Mouse (Mus musculus) left cerebral cortex, adult 11 months (tissue): ENCODE data around the gene Cx3cl1.

ENCODE experiments used
- DNase-seq: peaks from one replicate; pipeline ENCODE4 v3.0.0; 2022; ENCODE audit warnings: low spot score

Gene Cx3cl1

GRCm38 (mm10) chr8:94771941-94772670, at the start of gene Cx3cl1:
Gene Cx3cl1 (plus strand): TSS chr8:94772009.
- DNase-seq: peak; percentile 83

GRCm38 (mm10) chr8:94725998-94726397, 45.8 kb upstream of the Cx3cl1 start:
- no peak for DNase-seq

- DNase-seq: no peak
Measured at GRCm38 (mm10) chr8:94729301-94729700, 42.5 kb upstream of the Cx3cl1 start.

DNA sequence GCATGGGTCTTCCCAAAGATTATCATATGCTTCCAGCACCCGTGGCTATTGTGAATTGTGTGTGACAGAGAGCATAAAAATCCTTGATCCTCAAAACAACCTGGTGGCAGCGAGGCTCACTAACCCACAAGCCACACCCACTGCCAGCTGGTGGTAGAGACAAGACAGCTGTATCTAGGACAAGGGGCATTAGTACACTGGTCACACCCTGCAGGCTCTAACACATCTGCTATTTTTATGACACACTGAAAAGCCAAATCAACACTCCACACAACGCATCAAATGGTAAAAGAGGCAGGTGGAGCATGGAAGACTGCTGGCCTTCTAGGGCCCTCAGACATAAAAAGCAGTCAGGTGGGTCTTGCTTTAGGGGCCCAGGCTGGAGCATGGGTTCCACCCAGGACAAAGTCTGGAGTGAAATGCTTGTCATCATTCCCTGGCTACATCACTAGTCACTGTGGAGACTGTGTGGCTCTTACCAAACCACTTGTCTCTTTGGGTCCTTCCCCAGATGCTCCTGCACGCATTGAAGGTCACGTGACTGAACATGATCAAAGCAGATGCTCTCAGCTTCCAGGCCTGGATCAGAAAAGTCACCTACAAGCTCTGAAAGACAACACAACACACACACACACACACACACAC, 37.9 kb upstream of the Cx3cl1 start:
- no peak for DNase-seq

GRCm38 (mm10) chr8:94734735-94735350, 37.0 kb upstream of the Cx3cl1 start:
- DNase-seq: no peak

DNA sequence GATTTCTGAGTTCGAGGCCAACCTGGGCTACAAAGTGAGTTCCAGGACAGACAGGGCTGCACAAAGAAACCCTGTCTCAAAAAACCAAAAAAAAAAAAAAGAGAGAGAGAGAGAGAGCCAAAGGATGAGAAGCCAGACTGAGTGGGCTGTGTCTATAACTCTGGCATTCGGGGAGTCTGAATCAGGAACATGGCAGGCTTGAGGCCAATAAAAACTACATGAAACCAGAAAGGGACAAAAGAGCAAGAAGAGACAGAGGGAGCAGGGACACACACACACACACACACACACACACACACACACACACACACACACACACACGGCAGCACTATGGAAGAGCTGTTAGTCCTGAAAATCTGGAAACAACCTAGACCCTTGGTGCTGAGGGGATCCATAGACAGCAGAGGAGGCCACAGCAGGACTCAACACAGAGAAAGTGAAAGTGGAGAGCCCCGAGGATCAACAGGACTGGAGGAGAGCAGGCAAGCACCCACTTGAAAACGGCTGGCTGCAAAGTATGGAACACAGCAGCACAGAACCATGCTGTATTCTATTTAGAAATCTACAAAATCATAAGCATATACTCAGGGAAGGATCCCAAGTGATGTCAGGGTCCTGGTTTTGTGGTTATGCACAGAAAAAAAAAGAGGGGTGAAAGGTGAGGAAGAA, 36.2 kb upstream of the Cx3cl1 start:
- DNase-seq: no peak

GRCm38 (mm10) chr8:94739829-94740228, 32.0 kb upstream of the Cx3cl1 start:
- DNase-seq: no peak

GRCm38 (mm10) chr8:94740591-94740990, 31.2 kb upstream of the Cx3cl1 start:
- DNase-seq: no peak

GRCm38 (mm10) chr8:94741726-94742125, 30.1 kb upstream of the Cx3cl1 start:
- no peak for DNase-seq

DNA sequence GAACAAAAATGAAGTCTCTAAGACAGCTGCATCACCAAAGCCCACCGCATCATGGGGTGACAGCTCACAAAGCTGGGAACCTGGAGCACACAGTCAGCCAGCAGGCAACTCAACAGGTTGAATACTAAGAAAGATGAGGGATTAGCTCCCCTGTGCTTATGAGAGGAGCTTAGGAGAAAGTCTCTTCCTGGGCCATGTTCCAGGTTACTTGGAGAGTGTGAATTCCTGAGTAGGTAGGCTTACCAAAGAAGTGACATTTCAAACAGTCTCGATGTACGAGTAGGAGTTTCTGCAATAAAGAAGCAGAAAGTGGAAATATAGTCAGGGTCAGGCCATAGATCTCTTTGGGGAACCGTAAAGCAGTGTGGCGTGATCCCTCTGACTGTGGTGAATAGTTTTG, 27.3 kb upstream of the Cx3cl1 start:
- no peak for DNase-seq

GRCm38 (mm10) chr8:94744972-94745371, 26.8 kb upstream of the Cx3cl1 start:
- DNase-seq: no peak

DNA sequence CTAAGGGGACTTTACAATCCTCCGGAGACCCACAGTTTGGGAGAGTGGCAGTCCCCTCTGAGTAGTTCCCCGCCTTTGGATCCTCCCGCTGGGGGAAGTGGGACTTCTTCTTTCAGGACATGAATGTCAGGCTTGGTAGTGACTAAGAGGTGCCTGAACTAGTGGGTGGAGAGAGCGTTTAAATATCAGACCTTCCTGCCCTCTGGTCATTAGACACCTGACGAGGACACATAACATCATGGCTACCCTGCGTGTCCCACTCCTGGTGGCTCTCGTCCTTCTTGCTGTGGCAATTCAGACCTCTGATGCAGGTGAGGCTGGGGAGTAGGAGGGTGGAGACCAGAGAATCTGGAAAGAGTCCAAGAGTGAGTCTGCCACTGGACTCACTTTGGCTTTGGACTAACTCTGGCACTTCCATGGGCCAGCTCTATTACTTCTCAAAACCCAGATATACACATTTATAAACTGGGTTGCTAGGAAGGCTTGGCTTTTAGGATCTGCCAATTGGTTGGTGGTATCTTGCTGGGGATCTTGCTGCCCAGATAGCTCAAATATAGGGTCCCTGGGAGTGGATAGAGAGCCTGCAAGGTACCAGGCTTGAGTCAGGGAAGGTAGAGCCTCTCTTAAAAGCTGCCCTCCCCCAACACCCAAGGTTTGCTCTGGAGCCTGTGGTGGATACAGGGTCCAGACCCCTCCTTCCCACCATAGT, 26.2 kb upstream of the Cx3cl1 start, which contains the start of gene Ccl22:
Gene Ccl22 (plus strand): TSS at position 115 of the 709 bp plus-strand sequence.
- DNase-seq: no peak

GRCm38 (mm10) chr8:94746832-94747231, 25.0 kb upstream of the Cx3cl1 start:
- DNase-seq: no peak

GRCm38 (mm10) chr8:94748363-94748762, 23.4 kb upstream of the Cx3cl1 start:
- no peak for DNase-seq

GRCm38 (mm10) chr8:94749942-94750341, 21.9 kb upstream of the Cx3cl1 start:
- no peak for DNase-seq

DNA sequence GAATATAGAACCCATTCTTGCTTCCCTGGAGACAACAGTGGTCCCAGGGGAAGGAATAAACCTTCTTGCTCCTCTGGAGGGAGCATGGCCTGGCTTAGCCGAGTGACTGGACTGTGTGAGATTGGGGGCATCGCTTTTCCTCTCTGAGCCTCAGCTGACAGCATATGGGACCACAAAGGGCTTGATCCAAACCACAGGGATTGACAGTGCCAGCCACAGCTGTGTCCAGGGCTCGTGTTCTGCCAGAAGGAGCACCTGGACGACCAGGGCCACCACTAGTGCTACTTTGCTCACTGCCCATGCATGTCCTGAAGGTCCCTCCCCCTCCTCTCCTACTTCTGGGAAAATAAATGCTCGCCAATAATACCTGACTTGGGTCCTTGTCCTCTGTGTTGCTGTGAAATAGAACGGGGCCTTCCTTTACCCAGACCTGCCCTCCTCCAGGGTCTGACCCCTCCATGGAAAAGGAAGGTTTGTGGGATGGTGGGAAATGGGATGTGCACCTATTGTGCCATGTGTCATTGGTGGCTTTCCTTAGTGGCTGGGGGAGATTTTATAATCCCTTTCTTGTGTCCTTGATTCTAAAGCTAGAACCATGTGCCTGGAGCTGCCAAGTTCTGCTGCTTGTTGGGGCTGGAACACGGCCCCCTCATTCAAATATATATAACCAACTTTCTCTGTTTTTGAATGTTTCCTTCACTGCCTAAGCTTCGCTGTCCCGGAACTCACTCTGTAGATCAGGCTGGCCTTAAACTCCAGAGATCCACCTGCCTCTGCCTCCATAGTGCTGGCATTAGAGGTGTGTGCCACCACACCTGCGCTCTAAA, 20.6 kb upstream of the Cx3cl1 start:
- no peak for DNase-seq

DNA sequence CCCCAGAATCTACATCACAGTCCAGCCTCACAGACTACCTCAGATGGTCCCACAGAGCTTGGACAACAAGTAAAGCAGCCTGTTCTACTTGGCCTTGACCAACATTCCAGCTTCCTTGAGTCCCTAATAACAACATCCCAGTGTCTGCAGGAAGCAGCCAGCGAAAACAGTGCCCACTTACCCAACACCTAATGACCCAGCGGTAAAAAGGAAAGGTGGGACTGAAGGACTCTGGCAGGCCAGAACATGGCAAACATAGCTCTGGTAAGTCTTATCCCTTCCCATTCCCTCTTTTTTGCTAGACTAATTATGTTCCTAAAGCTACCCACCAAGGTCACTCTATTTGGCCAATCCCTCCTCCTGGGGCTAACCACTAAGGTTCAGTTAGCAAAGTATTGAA, 17.8 kb upstream of the Cx3cl1 start:
- no peak for DNase-seq

GRCm38 (mm10) chr8:94754486-94754885, 17.3 kb upstream of the Cx3cl1 start:
- no peak for DNase-seq

DNA sequence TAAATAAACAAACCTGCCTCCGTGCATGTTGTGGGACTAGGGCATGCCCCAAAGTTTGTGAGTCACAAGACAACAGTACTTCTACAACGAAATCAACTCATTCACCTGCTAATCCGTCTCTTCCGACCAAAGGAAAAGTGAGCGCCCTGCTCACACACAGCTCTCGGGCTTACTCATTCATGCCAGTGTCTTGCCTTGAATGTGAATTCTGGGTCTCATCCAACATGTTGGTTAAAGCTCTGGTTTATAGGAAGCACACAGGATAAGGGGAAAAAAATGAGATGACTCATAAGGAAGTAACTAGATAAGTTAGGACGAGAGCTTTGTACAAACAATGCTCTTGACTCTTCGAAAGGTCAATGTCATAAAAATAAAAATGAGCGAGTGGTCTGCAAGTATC, 4.8 kb upstream of the Cx3cl1 start:
- DNase-seq: no peak

GRCm38 (mm10) chr8:94770945-94771344, 864 bp upstream of the Cx3cl1 start:
- DNase-seq: no peak

- no peak for DNase-seq
Measured at GRCm38 (mm10) chr8:94773048-94773447, 1.2 kb downstream of the Cx3cl1 start.
